9 mouse cellular contexts compared by ENCODE assay signal in the genomic region with DNA sequence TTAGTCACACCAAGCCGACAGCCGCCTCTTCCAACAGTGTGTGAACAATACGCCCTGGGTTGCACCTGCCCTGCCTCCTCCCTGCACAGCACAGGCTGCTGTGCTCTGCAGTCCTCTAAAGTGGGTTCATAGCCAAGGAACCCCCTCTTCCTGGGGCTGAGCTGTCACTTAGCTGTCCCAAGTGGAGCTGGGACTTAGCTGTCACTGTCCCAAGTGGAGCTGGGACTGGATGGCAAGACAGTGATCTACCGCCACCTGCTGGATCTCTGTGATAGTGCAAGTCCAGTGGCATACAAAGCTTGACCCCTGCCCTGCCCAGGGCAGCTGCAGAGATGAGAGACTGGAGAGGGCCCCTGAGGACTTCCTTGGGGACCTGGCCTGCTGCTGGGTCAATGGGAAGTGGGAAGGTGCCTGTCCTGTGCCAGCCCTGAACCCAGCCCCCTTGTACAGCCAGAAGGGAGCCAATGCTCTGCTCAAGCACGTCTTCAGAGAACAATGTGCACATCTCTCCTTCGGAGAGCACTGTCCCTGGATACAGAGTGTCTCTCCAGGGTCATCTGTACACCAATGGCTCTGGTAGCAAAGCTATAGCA.
DNase-seq lines count a peak whose midpoint lies in the region; ATAC-seq and TF ChIP-seq lines count a peak whose summit lies in the region.
"Had no signal": no experiment of that assay in that cellular context is flagged by ENCODE, and none has a peak within 500 bp of the region (broad histone marks: within the 10 kb centered on the region; RNA-seq: fewer than 3 reads in every experiment).

No protein-coding gene starts in this region.

- H3K4me2 ChIP-seq in heart, embryonic 11.5 days, result no peak overlapping the region
- no peak overlapping the region for H3K4me2 ChIP-seq in hindbrain, embryonic 14.5 days (replicated peaks)
- H3K4me2 ChIP-seq in midbrain, embryonic 13.5 days (replicated peaks), result no peak overlapping the region

- no peak overlapping the region for H3K4me3 ChIP-seq in heart, embryonic 11.5 days (ENCODE audit: low read depth, low read length)
- H3K4me3 ChIP-seq in cerebellum, adult 2 months (replicated peaks; ENCODE audit: insufficient read depth, low read depth, low read length), result no peak overlapping the region
- no peak overlapping the region for H3K4me3 ChIP-seq in hindbrain, embryonic 14.5 days (replicated peaks; ENCODE audit: low read length)
- H3K4me3 ChIP-seq in midbrain, embryonic 13.5 days (replicated peaks), result no peak overlapping the region

- intact Hi-C loops in left cerebral cortex, postnatal 14 days (cut with DNase I), result loop anchor here (10.0 kb wide), 1 partner anchor 885 kb away; no protein-coding TSS in a partner anchor

- TF ChIP-seq POLR2A in cerebellum, adult 2 months (IDR thresholded peaks at IDR 0.05; ENCODE audit: borderline replicate concordance, insufficient read depth, low read length), result no peak

- 63% methylated on average over 6 of the region's 6 CpGs for WGBS in heart, embryonic 11.5 days (ENCODE audit: insufficient replicate concordance)
- WGBS in cerebellum, adult 2 months, result 57% methylated on average over 6 of the region's 6 CpGs
- 58% methylated on average over 6 of the region's 6 CpGs for WGBS in hindbrain, embryonic 14.5 days
- 57% methylated on average over 6 of the region's 6 CpGs for WGBS in midbrain, embryonic 13.5 days

- ATAC-seq in heart, embryonic 11.5 days (replicated peaks; ENCODE audit: insufficient number of reproducible peaks, low FRiP score, low TSS enrichment), result no peak
- ATAC-seq in frontal cortex, adult (ENCODE audit: low TSS enrichment), result peak; percentile 34; the same call in 1 of the 2 replicates
- ATAC-seq in hindbrain, embryonic 14.5 days (ENCODE audit: low FRiP score), result peak; percentile 26; the same call in 1 of the 2 replicates
- ATAC-seq in midbrain, embryonic 13.5 days, result peak; percentile 71

- peaks cover 6% of the 10 kb centered on the region for H3K36me3 ChIP-seq in heart, embryonic 11.5 days (ENCODE audit: control insufficient read depth, insufficient read depth, low read length)
- H3K36me3 ChIP-seq in hindbrain, embryonic 14.5 days (replicated peaks; ENCODE audit: control insufficient read depth, insufficient read depth), result peaks cover 45% of the 10 kb centered on the region
- H3K36me3 ChIP-seq in midbrain, embryonic 13.5 days, result peaks cover 65% of the 10 kb centered on the region

- no peak overlapping the region for H3K27ac ChIP-seq in heart, embryonic 11.5 days (ENCODE audit: low read depth, low read length)
- no peak overlapping the region for H3K27ac ChIP-seq in cerebellum, adult 2 months (ENCODE audit: insufficient read depth, low read length)
- no peak overlapping the region for H3K27ac ChIP-seq in hindbrain, embryonic 14.5 days
- 0 out of 2 replicates have a peak overlapping the region, but pooled peaks have one; percentile 39 for H3K27ac ChIP-seq in midbrain, embryonic 13.5 days
- H3K27ac ChIP-seq: macrophage had no signal

- H3K9me3 ChIP-seq in heart, embryonic 11.5 days (replicated peaks; ENCODE audit: control insufficient read depth, low read length), result peaks cover 3% of the 10 kb centered on the region; the same call in 1 of the 2 replicates
- no peaks in the 10 kb centered on the region for H3K9me3 ChIP-seq in hindbrain, embryonic 14.5 days (ENCODE audit: control insufficient read depth, low read length)
- H3K9me3 ChIP-seq in midbrain, embryonic 13.5 days, result 0 out of 2 replicates have a peak, but pooled peaks cover 4% of the 10 kb centered on the region

- peaks cover 7% of the 10 kb centered on the region; the same call in 1 of the 2 replicates for H3K27me3 ChIP-seq in heart, embryonic 11.5 days (ENCODE audit: control insufficient read depth, insufficient read depth, low read length)
- no peaks in the 10 kb centered on the region for H3K27me3 ChIP-seq in cerebellum, adult 2 months (ENCODE audit: control insufficient read depth, insufficient read depth, low read length)
- no peaks in the 10 kb centered on the region for H3K27me3 ChIP-seq in hindbrain, embryonic 14.5 days (ENCODE audit: control insufficient read depth, insufficient read depth, low read length)
- H3K27me3 ChIP-seq in midbrain, embryonic 13.5 days, result no peaks in the 10 kb centered on the region; the same call in 1 of the 2 replicates

- DNase-seq in heart, adult 11 months, result peak; percentile 96
- DNase-seq in cerebellum, adult 2 months, result peak; percentile 56 to 79
- DNase-seq in hindbrain, embryonic 14.5 days (ENCODE audit: low spot score), result peak; percentile 87
- peak; percentile 70 to 74 for DNase-seq in left cerebral cortex, postnatal 14 days (ENCODE audit: low spot score in 2 of 2)
- DNase-seq in spleen, postnatal 10 days (ENCODE audit: low spot score in 2 of 2), result peak; percentile 66 to 78

- H3K9ac ChIP-seq in heart, embryonic 11.5 days (ENCODE audit: low read depth, low read length), result no peak overlapping the region
- H3K9ac ChIP-seq in hindbrain, embryonic 14.5 days, result no peak overlapping the region
- no peak overlapping the region for H3K9ac ChIP-seq in midbrain, embryonic 13.5 days (replicated peaks)

- TF ChIP-seq CTCF in cerebellum, adult 2 months (IDR thresholded peaks at IDR 0.05; ENCODE audit: borderline replicate concordance, insufficient read depth, low read depth, low read length), result peak; percentile 97

- peaks cover 2% of the 10 kb centered on the region; the same call in 1 of the 2 replicates for H3K4me1 ChIP-seq in heart, embryonic 11.5 days (ENCODE audit: control insufficient read depth, insufficient read depth, low read length)
- peaks cover 17% of the 10 kb centered on the region for H3K4me1 ChIP-seq in cerebellum, adult 2 months (ENCODE audit: control insufficient read depth, insufficient read depth, low read length)
- H3K4me1 ChIP-seq in hindbrain, embryonic 14.5 days (replicated peaks; ENCODE audit: control insufficient read depth, insufficient read depth, low read length), result no peaks in the 10 kb centered on the region
- H3K4me1 ChIP-seq in midbrain, embryonic 13.5 days (replicated peaks), result peaks cover 15% of the 10 kb centered on the region
